In the genomic region with DNA sequence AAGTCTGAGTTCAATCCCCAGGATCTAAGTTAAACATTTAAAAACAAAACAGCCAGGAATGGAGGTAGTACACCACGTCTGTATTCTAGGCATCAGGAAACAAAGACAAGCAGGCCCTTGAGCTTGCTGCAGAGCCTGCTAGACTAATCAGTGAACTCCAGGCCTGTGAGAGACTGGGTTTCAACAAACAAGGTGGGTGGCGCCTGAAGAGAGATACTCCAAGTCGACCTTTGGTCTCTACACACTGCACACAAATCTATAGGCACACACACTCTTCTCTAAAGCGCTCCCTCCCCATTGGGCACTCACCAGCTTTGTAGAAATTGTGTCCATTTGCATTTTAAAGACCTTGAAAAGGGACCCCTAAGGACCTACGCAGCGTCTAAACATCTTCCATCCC, we compare ENCODE assay signal across 17 mouse cellular contexts.
DNase-seq lines count a peak whose midpoint lies in the region; ATAC-seq lines count a peak whose summit lies in the region.
"Had no signal": no experiment of that assay in that cellular context is flagged by ENCODE, and none has a peak within 500 bp of the region (broad histone marks: within the 10 kb centered on the region; RNA-seq: fewer than 3 reads in every experiment).

No protein-coding gene starts in this region.

- ATAC-seq in hindbrain, embryonic 12.5 days (ENCODE audit: low FRiP score) = no peak
- no peak for ATAC-seq in limb, embryonic 15.5 days (ENCODE audit: insufficient number of reproducible peaks, low FRiP score, low TSS enrichment, low read depth)
- no peak for ATAC-seq in midbrain, embryonic 14.5 days (ENCODE audit: low FRiP score, low TSS enrichment)
- no peak for ATAC-seq in CD4-positive, CD25-positive, alpha-beta regulatory T cell, adult 4 months
- ATAC-seq: Patski had no signal

- H3K9ac ChIP-seq in hindbrain, embryonic 12.5 days = no peak overlapping the region
- H3K9ac ChIP-seq in limb, embryonic 15.5 days = no peak overlapping the region
- H3K9ac ChIP-seq in midbrain, embryonic 14.5 days (replicated peaks; ENCODE audit: low read length) = no peak overlapping the region
- H3K9ac ChIP-seq: hindbrain, embryonic 15.5 days; kidney, embryonic 15.5 days; neural tube, embryonic 13.5 days had no signal

- no peak overlapping the region for H3K4me2 ChIP-seq in hindbrain, embryonic 12.5 days (replicated peaks)
- H3K4me2 ChIP-seq in limb, embryonic 15.5 days = no peak overlapping the region
- H3K4me2 ChIP-seq in midbrain, embryonic 14.5 days (ENCODE audit: low read length) = no peak overlapping the region
- H3K4me2 ChIP-seq: hindbrain, embryonic 15.5 days; kidney, embryonic 15.5 days; neural tube, embryonic 13.5 days had no signal

- peaks cover 29% of the 10 kb centered on the region for H3K4me1 ChIP-seq in hindbrain, embryonic 10.5 days (replicated peaks)
- H3K4me1 ChIP-seq in hindbrain, embryonic 12.5 days = peaks cover 6% of the 10 kb centered on the region
- H3K4me1 ChIP-seq in embryonic facial prominence, embryonic 10.5 days = peaks cover 27% of the 10 kb centered on the region
- peaks cover 20% of the 10 kb centered on the region for H3K4me1 ChIP-seq in limb, embryonic 15.5 days
- peaks cover 8% of the 10 kb centered on the region for H3K4me1 ChIP-seq in midbrain, embryonic 14.5 days (ENCODE audit: control insufficient read depth, insufficient read depth, low read length)
- H3K4me1 ChIP-seq: hindbrain, embryonic 15.5 days had no signal

- no peaks in the 10 kb centered on the region for H3K9me3 ChIP-seq in hindbrain, embryonic 10.5 days
- no peaks in the 10 kb centered on the region for H3K9me3 ChIP-seq in hindbrain, embryonic 12.5 days (replicated peaks)
- H3K9me3 ChIP-seq in embryonic facial prominence, embryonic 10.5 days = no peaks in the 10 kb centered on the region; the same call in 1 of the 2 replicates
- no peaks in the 10 kb centered on the region for H3K9me3 ChIP-seq in limb, embryonic 15.5 days
- H3K9me3 ChIP-seq in midbrain, embryonic 14.5 days (ENCODE audit: control insufficient read depth, low read length) = no peaks in the 10 kb centered on the region
- H3K9me3 ChIP-seq: hindbrain, embryonic 15.5 days; kidney, embryonic 15.5 days had no signal

- H3K27ac ChIP-seq in hindbrain, embryonic 10.5 days = peak overlapping the region; percentile 66; the same call in 1 of the 2 replicates
- no peak overlapping the region for H3K27ac ChIP-seq in hindbrain, embryonic 12.5 days
- H3K27ac ChIP-seq in embryonic facial prominence, embryonic 10.5 days (replicated peaks) = peak overlapping the region; percentile 27; the same call in 1 of the 2 replicates
- H3K27ac ChIP-seq in limb, embryonic 15.5 days = 0 out of 2 replicates have a peak overlapping the region, but pooled peaks have one; percentile 23
- H3K27ac ChIP-seq in midbrain, embryonic 14.5 days (replicated peaks; ENCODE audit: low read depth, low read length) = no peak overlapping the region
- H3K27ac ChIP-seq: hindbrain, embryonic 15.5 days; kidney, embryonic 15.5 days; neural tube, embryonic 13.5 days had no signal

- H3K36me3 ChIP-seq in hindbrain, embryonic 10.5 days = no peaks in the 10 kb centered on the region
- no peaks in the 10 kb centered on the region for H3K36me3 ChIP-seq in hindbrain, embryonic 12.5 days
- H3K36me3 ChIP-seq in embryonic facial prominence, embryonic 10.5 days (replicated peaks) = no peaks in the 10 kb centered on the region
- H3K36me3 ChIP-seq in limb, embryonic 15.5 days = no peaks in the 10 kb centered on the region
- H3K36me3 ChIP-seq in midbrain, embryonic 14.5 days (ENCODE audit: control insufficient read depth, insufficient read depth, low read length) = no peaks in the 10 kb centered on the region
- H3K36me3 ChIP-seq: hindbrain, embryonic 15.5 days; kidney, embryonic 15.5 days; neural tube, embryonic 13.5 days had no signal

- 32% methylated on average over 6 of the region's 6 CpGs for WGBS in hindbrain, embryonic 10.5 days
- WGBS in hindbrain, embryonic 12.5 days = 30% methylated on average over 6 of the region's 6 CpGs
- 41% methylated on average over 6 of the region's 6 CpGs for WGBS in embryonic facial prominence, embryonic 10.5 days
- WGBS in limb, embryonic 15.5 days = 59% methylated on average over 6 of the region's 6 CpGs
- WGBS in midbrain, embryonic 14.5 days = 25% methylated on average over 6 of the region's 6 CpGs

- no peak overlapping the region for H3K4me3 ChIP-seq in hindbrain, embryonic 10.5 days
- H3K4me3 ChIP-seq in hindbrain, embryonic 12.5 days = no peak overlapping the region
- no peak overlapping the region for H3K4me3 ChIP-seq in embryonic facial prominence, embryonic 10.5 days
- H3K4me3 ChIP-seq in limb, embryonic 15.5 days = no peak overlapping the region
- H3K4me3 ChIP-seq in midbrain, embryonic 14.5 days (replicated peaks; ENCODE audit: low read depth, low read length) = no peak overlapping the region
- H3K4me3 ChIP-seq: erythroblast, embryonic 14.5 days; hindbrain, embryonic 15.5 days; kidney, embryonic 15.5 days; neural tube, embryonic 13.5 days had no signal

- 0 out of 2 replicates have a peak, but pooled peaks cover 13% of the 10 kb centered on the region for H3K27me3 ChIP-seq in hindbrain, embryonic 10.5 days (ENCODE audit: insufficient read depth, poor library complexity, severe bottlenecking)
- H3K27me3 ChIP-seq in hindbrain, embryonic 12.5 days = no peaks in the 10 kb centered on the region
- peaks cover 8% of the 10 kb centered on the region; the same call in 1 of the 2 replicates for H3K27me3 ChIP-seq in embryonic facial prominence, embryonic 10.5 days (replicated peaks; ENCODE audit: low read depth, poor library complexity, severe bottlenecking)
- no peaks in the 10 kb centered on the region for H3K27me3 ChIP-seq in limb, embryonic 15.5 days
- no peaks in the 10 kb centered on the region for H3K27me3 ChIP-seq in midbrain, embryonic 14.5 days (ENCODE audit: control insufficient read depth, insufficient read depth, low read length)
- H3K27me3 ChIP-seq: hindbrain, embryonic 15.5 days; kidney, embryonic 15.5 days; Patski had no signal

- no peak for DNase-seq in hindbrain, embryonic 10.5 days (ENCODE audit: low spot score)
- DNase-seq in embryonic facial prominence, embryonic 10.5 days (ENCODE audit: low spot score) = no peak
- peak; percentile 8 for DNase-seq in midbrain, embryonic 14.5 days
- no peak for DNase-seq in cerebellum, postnatal 14 days
- DNase-seq in thymus, adult 18-20 months = no peak
- DNase-seq: cerebellum, adult 11 months; gastrocnemius, postnatal 10 days; heart, postnatal 10 days; lung, postnatal 14 days had no signal

Comparison
In these comparisons a context has a peak if more than half of its experiments do, and no peak if none do; other contexts are left out.
1. H3K27ac ChIP-seq: peak in hindbrain, embryonic 10.5 days (single experiment), embryonic facial prominence, embryonic 10.5 days (single experiment) and limb, embryonic 15.5 days (single experiment); none in hindbrain, embryonic 12.5 days (single experiment) and midbrain, embryonic 14.5 days (single experiment).